Mouse (Mus musculus) embryonic fibroblast, embryonic 13.5 days (primary cell): ENCODE measurements around the gene AC124108.1. TPM values are rescaled to one million over a fixed set of nuclear protein-coding genes. Genes with fewer than 3 reads are reported as not detected.

ENCODE experiments used
- H3K27ac ChIP-seq: 2 replicates; pipeline ENCODE4 v1.5.1; 2012; ENCODE audit warnings: low read length, control low read depth, inconsistent platforms; ENCODE audit not compliant: insufficient read depth
- H3K4me1 ChIP-seq: 2 replicates; pipeline ENCODE4 v1.6.1; 2011; ENCODE audit warnings: low read length; ENCODE audit not compliant: control insufficient read depth, insufficient read depth
- H3K4me3 ChIP-seq: 2 replicates; pipeline ENCODE4 v1.5.1; 2011; ENCODE audit warnings: mild to moderate bottlenecking, control low read depth, low read length; ENCODE audit not compliant: insufficient read depth
- CTCF ChIP-seq: IDR thresholded peaks from 2 replicates; pipeline ENCODE4 v1.5.1; 2011; ENCODE audit warnings: mild to moderate bottlenecking, control low read depth, low read length, moderate library complexity, borderline replicate concordance; ENCODE audit not compliant: insufficient read depth
- POLR2A ChIP-seq: IDR thresholded peaks from 2 replicates; pipeline ENCODE4 v1.6.1; 2011; ENCODE audit warnings: low read depth, mild to moderate bottlenecking, control low read depth, low read length, moderate library complexity
- polyA plus RNA-seq: library from polyadenylated mRNA; stranded (reverse); fragments of >200 nt; gene quantifications from 2 replicates; pipeline ENCODE4 v1.2.4, GENCODE M21; 2011; ENCODE audit warnings: low read depth; ENCODE audit not compliant: missing spikeins, insufficient read length

AC124108.1 gene
- polyA plus RNA-seq, 1 experiment = not detected

GRCm38 (mm10) chr1:132233566-132233965 is 42.3 kb downstream of the AC124108.1 start:
- TF ChIP-seq POLR2A (no peak), CTCF (peak; percentile 21; the same call in 1 of the 2 replicates)
- Histone ChIP-seq H3K4me3 (no peak overlapping the region), H3K27ac (no peak overlapping the region), H3K4me1 (peaks cover 7% of the 10 kb centered on the region; the same call in 1 of the 2 replicates)

GRCm38 (mm10) chr1:132234757-132235273 is 43.6 kb downstream of the AC124108.1 start:
- TF ChIP-seq POLR2A (no peak), CTCF (no peak)
- Histone ChIP-seq H3K4me1 (peaks cover 7% of the 10 kb centered on the region; the same call in 1 of the 2 replicates), H3K27ac (no peak overlapping the region), H3K4me3 (no peak overlapping the region)

GRCm38 (mm10) chr1:132237585-132238159 is 46.4 kb downstream of the AC124108.1 start:
- Histone ChIP-seq H3K4me1 (peaks cover 7% of the 10 kb centered on the region; the same call in 1 of the 2 replicates), H3K27ac (no peak overlapping the region), H3K4me3 (no peak overlapping the region)
- TF ChIP-seq CTCF (peak; percentile 58; the same call in 1 of the 2 replicates), POLR2A (no peak)

GRCm38 (mm10) chr1:132245010-132245409 is 53.8 kb downstream of the AC124108.1 start:
- TF ChIP-seq POLR2A (no peak), CTCF (no peak)
- Histone ChIP-seq H3K27ac (no peak overlapping the region), H3K4me3 (no peak overlapping the region), H3K4me1 (no peaks in the 10 kb centered on the region)

GRCm38 (mm10) chr1:132246137-132246536 is 54.9 kb downstream of the AC124108.1 start:
- no peaks in the 10 kb centered on the region for H3K4me1 ChIP-seq
- H3K4me3 ChIP-seq = no peak overlapping the region
- no peak for TF ChIP-seq CTCF
- no peak for TF ChIP-seq POLR2A
- H3K27ac ChIP-seq = no peak overlapping the region

- Histone ChIP-seq H3K27ac (no peak overlapping the region), H3K4me1 (no peaks in the 10 kb centered on the region), H3K4me3 (no peak overlapping the region)
- TF ChIP-seq POLR2A (no peak), CTCF (no peak)
These were observed 55.4 kb downstream of the AC124108.1 start for GRCm38 (mm10) chr1:132246641-132247040.

- H3K4me3 ChIP-seq = no peak overlapping the region
- TF ChIP-seq CTCF (0 out of 2 replicates have a peak, but pooled peaks have one; percentile 15), POLR2A (no peak)
- no peaks in the 10 kb centered on the region for H3K4me1 ChIP-seq
- H3K27ac ChIP-seq = no peak overlapping the region
These were observed 63.2 kb downstream of the AC124108.1 start for GRCm38 (mm10) chr1:132254467-132254866.

Other genes starting within 250 kb of the AC124108.1 start
- gene Slc45a3, start 228.5 kb upstream of the AC124108.1 start, polyA plus RNA-seq = 0.30 TPM in 1 of 2 replicates, not detected in the other
- 90.0 and 109 TPM in 2 replicates for gene Elk4, start 183.8 kb upstream of the AC124108.1 start, polyA plus RNA-seq
- gene Mfsd4a, start 123.4 kb upstream of the AC124108.1 start, polyA plus RNA-seq = 0.25 and 0.67 TPM in 2 replicates
- 14.0 and 28.8 TPM in 2 replicates for gene Cdk18, start 51.8 kb upstream of the AC124108.1 start, polyA plus RNA-seq
- gene Lemd1, start within 50 bp of the AC124108.1 start, polyA plus RNA-seq = not detected in 2 replicates
- gene Gm10188, start 38.3 kb downstream of the AC124108.1 start, polyA plus RNA-seq = not detected in 2 replicates
- 10.5 and 16.1 TPM in 2 replicates for gene Klhdc8a, start 107.2 kb downstream of the AC124108.1 start, polyA plus RNA-seq
- gene Nuak2, start 124.7 kb downstream of the AC124108.1 start, polyA plus RNA-seq = 9.2 and 14.2 TPM in 2 replicates
- 11.6 and 12.6 TPM in 2 replicates for gene Tmcc2, start 199.8 kb downstream of the AC124108.1 start, polyA plus RNA-seq
- gene Dstyk, start 226.1 kb downstream of the AC124108.1 start, polyA plus RNA-seq = 18.0 and 23.3 TPM in 2 replicates